Mouse (Mus musculus): ENCODE measurements around the gene 1700022I11Rik. TPM values are rescaled to one million over a fixed set of nuclear protein-coding genes. Genes with fewer than 3 reads are reported as not detected.
"Not testable (repeated sequence)": the region's sequence is repeated elsewhere in the genome, so short reads cannot be mapped to it uniquely, and the experiment has no call there.

Gene 1700022I11Rik
- polyA plus RNA-seq, 1 experiment from 2014 or later = 0.28 TPM

DNA sequence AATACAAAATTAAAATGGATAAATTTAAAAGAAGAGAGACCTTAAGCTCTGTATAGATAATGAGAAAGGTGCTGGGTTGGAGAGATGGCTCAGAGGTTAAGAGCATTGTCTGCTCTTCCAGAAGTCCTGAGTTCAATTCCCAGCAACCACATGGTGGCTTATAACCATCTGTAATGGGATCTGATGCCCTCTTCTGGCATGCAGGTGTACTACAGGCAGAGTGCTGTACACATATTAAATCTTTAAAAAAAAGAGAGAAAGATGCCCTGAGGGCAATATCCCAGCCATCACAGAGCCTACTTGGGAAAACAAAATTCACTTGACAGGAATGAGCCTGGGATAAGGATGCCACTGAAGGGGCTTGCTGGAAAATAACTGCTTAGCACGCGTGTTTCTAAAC lies 5.9 kb upstream of the 1700022I11Rik start:
- Histone ChIP-seq H3K9me3 (ENCODE audit: control insufficient read depth, low read length) (no peaks in the 10 kb centered on the region), H3K4me1 (ENCODE audit: control insufficient read depth, insufficient read depth, low read length) (no peaks in the 10 kb centered on the region), H3K27me3 (replicated peaks; ENCODE audit: control insufficient read depth, insufficient read depth, low read length) (no peaks in the 10 kb centered on the region), H3K36me3 (ENCODE audit: control insufficient read depth, insufficient read depth, low read length) (no peaks in the 10 kb centered on the region), H3K4me2 (ENCODE audit: low read depth, low read length) (no peak overlapping the region), H3K27ac (replicated peaks; ENCODE audit: low read depth, low read length) (no peak overlapping the region), H3K9ac (ENCODE audit: low read depth, low read length) (no peak overlapping the region), H3K4me3 (ENCODE audit: low read depth, low read length) (no peak overlapping the region)
- 90% methylated on average over 2 of the region's 2 CpGs for WGBS
- DNase-seq (ENCODE audit: low spot score) (no peak), ATAC-seq (ENCODE audit: low read depth) (no peak)

DNA sequence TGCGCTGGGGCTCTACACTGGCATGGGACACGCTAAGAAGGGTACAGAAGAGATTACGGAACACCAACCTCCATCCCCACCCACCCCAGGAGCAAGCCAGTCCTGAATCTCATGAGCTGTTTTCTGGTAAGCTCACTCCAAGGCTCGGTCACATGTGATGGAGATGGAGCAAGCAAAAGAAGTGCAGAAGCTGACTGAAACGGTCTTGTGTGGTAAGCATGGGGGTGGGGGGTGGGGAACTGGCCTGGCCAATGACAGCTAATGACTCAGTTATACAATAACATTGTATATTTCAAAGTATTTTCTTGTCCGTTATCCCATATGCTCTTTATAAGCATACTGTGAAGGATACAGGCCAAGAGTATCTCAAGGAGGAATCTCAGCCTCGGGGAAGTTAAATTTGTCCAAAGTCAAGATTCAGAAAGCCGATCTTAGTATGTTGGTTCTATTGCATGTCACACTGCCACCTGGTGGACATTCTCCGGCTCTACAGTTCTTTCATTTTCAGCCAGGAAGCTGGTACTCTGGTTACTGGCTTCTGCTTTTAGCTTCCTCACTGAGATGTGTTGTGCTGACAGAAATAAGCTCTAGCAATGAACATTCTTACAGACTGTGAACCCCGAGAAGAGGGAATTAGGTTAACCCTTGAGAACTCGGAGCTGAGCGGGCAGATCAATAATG lies 4.2 kb upstream of the 1700022I11Rik start:
- Histone ChIP-seq H3K4me2 (ENCODE audit: low read depth, low read length) (peak overlapping the region; percentile 27), H3K4me3 (ENCODE audit: low read depth, low read length) (no peak overlapping the region), H3K27me3 (replicated peaks; ENCODE audit: control insufficient read depth, insufficient read depth, low read length) (no peaks in the 10 kb centered on the region), H3K4me1 (ENCODE audit: control insufficient read depth, insufficient read depth, low read length) (no peaks in the 10 kb centered on the region), H3K27ac (replicated peaks; ENCODE audit: low read depth, low read length) (no peak overlapping the region), H3K9me3 (ENCODE audit: control insufficient read depth, low read length) (no peaks in the 10 kb centered on the region), H3K9ac (ENCODE audit: low read depth, low read length) (no peak overlapping the region), H3K36me3 (ENCODE audit: control insufficient read depth, insufficient read depth, low read length) (no peaks in the 10 kb centered on the region)
- DNase-seq (ENCODE audit: low spot score) (peak; percentile 81), ATAC-seq (ENCODE audit: low read depth) (0 out of 2 replicates have a peak, but pooled peaks have one; percentile 12)
- 18% methylated on average over 12 of the region's 12 CpGs for WGBS

DNA sequence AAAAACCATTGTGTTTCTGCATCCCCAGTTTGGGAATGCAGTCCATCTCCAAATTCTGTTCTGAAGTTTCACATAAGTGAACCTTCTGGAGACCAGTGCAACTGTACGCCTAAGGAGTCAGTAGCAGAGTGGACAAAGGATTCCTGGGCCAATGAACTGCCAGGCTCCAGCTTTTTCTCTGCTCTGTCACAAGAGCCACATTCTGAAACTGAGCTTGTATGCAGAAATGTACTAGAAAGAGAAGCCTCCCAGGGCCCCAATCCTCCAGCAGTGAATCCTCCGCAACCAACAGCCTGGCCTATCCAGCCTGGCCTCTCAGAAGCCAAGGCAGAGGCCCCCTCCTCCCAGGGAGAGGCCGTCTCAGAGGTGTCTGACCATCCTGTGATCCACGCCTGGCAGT lies 3.5 kb downstream of the 1700022I11Rik start:
- Histone ChIP-seq H3K36me3 (ENCODE audit: control insufficient read depth, insufficient read depth, low read length) (peaks cover 11% of the 10 kb centered on the region), H3K27me3 (replicated peaks; ENCODE audit: control insufficient read depth, insufficient read depth, low read length) (no peaks in the 10 kb centered on the region), H3K4me3 (ENCODE audit: low read depth, low read length) (no peak overlapping the region), H3K9ac (ENCODE audit: low read depth, low read length) (no peak overlapping the region), H3K4me1 (ENCODE audit: control insufficient read depth, insufficient read depth, low read length) (no peaks in the 10 kb centered on the region), H3K27ac (replicated peaks; ENCODE audit: low read depth, low read length) (no peak overlapping the region), H3K9me3 (ENCODE audit: control insufficient read depth, low read length) (no peaks in the 10 kb centered on the region), H3K4me2 (ENCODE audit: low read depth, low read length) (no peak overlapping the region)
- no peak for DNase-seq (ENCODE audit: low spot score)
- ATAC-seq (ENCODE audit: low read depth) = no peak
- 78% methylated on average over 4 of the region's 4 CpGs for WGBS

DNA sequence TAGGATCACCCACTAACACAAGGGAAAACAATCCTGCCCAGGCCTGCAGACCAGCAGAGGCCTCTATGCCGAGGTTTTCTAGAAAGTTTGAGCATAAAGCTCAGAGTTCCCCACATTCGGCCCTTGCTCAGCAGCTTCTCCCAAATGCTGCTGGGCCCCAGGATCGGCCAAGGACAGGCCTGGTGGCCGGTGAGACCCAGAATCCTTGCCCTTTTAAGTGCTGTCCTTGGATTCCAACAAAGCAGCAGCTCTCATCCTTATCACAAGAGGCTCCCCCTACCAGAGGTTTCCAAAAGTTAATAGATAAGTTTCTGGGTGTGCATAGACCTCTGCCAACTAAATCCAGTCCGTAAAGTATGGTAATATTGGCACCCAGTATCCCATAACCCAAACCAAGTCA lies 4.5 kb downstream of the 1700022I11Rik start:
- H3K4me1 ChIP-seq (ENCODE audit: control insufficient read depth, insufficient read depth, low read length) = no peaks in the 10 kb centered on the region
- ATAC-seq (ENCODE audit: low read depth) (no peak), DNase-seq (ENCODE audit: low spot score) (no peak)
- no peak overlapping the region for H3K9ac ChIP-seq (ENCODE audit: low read depth, low read length)
- no peaks in the 10 kb centered on the region for H3K9me3 ChIP-seq (ENCODE audit: control insufficient read depth, low read length)
- H3K4me3 ChIP-seq (ENCODE audit: low read depth, low read length) = no peak overlapping the region
- no peak overlapping the region for H3K27ac ChIP-seq (replicated peaks; ENCODE audit: low read depth, low read length)
- peaks cover 20% of the 10 kb centered on the region for H3K36me3 ChIP-seq (ENCODE audit: control insufficient read depth, insufficient read depth, low read length)
- no peak overlapping the region for H3K4me2 ChIP-seq (ENCODE audit: low read depth, low read length)
- 79% methylated on average over 5 of the region's 5 CpGs for WGBS
- H3K27me3 ChIP-seq (replicated peaks; ENCODE audit: control insufficient read depth, insufficient read depth, low read length) = no peaks in the 10 kb centered on the region

DNA sequence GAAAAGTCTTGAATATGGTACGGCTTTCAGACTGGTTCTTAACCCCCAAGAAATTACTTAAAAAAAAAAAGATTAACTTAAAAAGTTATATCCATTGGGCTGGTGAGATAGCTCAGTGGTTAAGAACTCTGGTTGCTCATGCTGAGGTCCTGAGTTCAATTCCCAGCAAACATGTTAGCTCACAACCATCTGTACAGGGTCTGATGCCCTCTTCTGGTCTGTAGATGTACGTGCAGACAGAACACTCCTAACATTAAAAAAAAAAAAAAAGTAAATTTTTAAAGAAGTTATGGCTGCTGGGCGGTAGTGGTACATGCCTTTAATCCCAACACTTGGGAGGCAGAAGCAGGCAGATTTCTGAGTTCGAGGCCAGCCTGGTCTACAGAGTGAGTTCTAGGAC lies 8.7 kb downstream of the 1700022I11Rik start:
- Histone ChIP-seq H3K36me3 (ENCODE audit: control insufficient read depth, insufficient read depth, low read length) (peaks cover 55% of the 10 kb centered on the region), H3K4me1 (ENCODE audit: control insufficient read depth, insufficient read depth, low read length) (no peaks in the 10 kb centered on the region), H3K9ac (ENCODE audit: low read depth, low read length) (no peak overlapping the region), H3K4me3 (ENCODE audit: low read depth, low read length) (no peak overlapping the region), H3K4me2 (ENCODE audit: low read depth, low read length) (no peak overlapping the region), H3K9me3 (ENCODE audit: control insufficient read depth, low read length) (no peaks in the 10 kb centered on the region), H3K27me3 (replicated peaks; ENCODE audit: control insufficient read depth, insufficient read depth, low read length) (no peaks in the 10 kb centered on the region), H3K27ac (replicated peaks; ENCODE audit: low read depth, low read length) (no peak overlapping the region)
- no peak for ATAC-seq (ENCODE audit: low read depth)
- DNase-seq (ENCODE audit: low spot score) = no peak
- 91% methylated on average over 4 of the region's 4 CpGs for WGBS

DNA sequence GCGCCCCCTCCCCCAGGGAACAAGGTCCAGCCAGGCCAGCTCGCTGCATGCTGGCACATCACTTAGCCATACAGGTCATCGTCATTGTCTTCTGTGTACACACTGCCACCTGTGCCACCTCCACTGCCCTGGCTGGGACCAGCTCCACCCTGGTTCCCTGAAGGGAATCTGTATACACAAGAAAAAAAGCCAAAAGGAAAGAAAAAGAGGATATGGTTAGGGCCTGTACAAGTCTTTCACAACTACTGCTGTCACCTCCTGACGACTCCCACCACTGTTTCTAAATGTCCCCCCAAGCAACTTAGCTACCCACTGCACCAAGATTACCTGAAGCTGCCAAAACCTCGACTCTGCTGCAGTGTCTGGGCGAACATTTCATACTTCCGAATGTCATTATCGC lies 11.1 kb downstream of the 1700022I11Rik start:
- H3K4me2 ChIP-seq (ENCODE audit: low read depth, low read length); H3K9ac ChIP-seq (ENCODE audit: low read depth, low read length); H3K27ac ChIP-seq (replicated peaks; ENCODE audit: low read depth, low read length); H3K27me3 ChIP-seq (replicated peaks; ENCODE audit: control insufficient read depth, insufficient read depth, low read length); DNase-seq (ENCODE audit: low spot score); ATAC-seq (ENCODE audit: low read depth); H3K4me1 ChIP-seq (ENCODE audit: control insufficient read depth, insufficient read depth, low read length); H3K9me3 ChIP-seq (ENCODE audit: control insufficient read depth, low read length); H3K4me3 ChIP-seq (ENCODE audit: low read depth, low read length): not testable (repeated sequence)
- peaks cover 78% of the 10 kb centered on the region for H3K36me3 ChIP-seq (ENCODE audit: control insufficient read depth, insufficient read depth, low read length)
- WGBS = 88% methylated on average over 6 of the region's 8 CpGs

DNA sequence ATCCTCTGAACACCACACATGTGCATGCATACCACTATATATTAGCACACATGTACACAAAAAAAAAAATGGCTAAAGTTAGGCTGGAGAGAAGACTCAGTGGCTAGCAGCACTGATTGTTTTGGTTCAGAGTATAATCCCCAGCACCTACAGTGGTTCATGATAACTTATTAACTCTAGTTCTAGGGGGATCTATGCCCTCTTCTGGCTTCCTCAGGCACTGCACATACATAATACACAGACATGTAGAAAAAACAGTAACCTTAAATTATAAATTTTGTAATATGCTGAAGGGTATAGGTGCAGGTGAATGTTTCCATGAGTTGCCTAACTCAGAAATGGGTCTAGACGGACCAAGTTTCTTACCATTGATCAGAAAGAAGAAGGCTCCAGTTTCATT lies 18.9 kb downstream of the 1700022I11Rik start:
- Histone ChIP-seq H3K27me3 (replicated peaks; ENCODE audit: control insufficient read depth, insufficient read depth, low read length) (no peaks in the 10 kb centered on the region), H3K4me2 (ENCODE audit: low read depth, low read length) (no peak overlapping the region), H3K9ac (ENCODE audit: low read depth, low read length) (no peak overlapping the region), H3K4me3 (ENCODE audit: low read depth, low read length) (no peak overlapping the region), H3K4me1 (ENCODE audit: control insufficient read depth, insufficient read depth, low read length) (no peaks in the 10 kb centered on the region), H3K9me3 (ENCODE audit: control insufficient read depth, low read length) (no peaks in the 10 kb centered on the region), H3K36me3 (ENCODE audit: control insufficient read depth, insufficient read depth, low read length) (peaks cover 97% of the 10 kb centered on the region), H3K27ac (replicated peaks; ENCODE audit: low read depth, low read length) (no peak overlapping the region)
- no peak for ATAC-seq (ENCODE audit: low read depth)
- 94% methylated on average over 1 of the region's 1 CpGs for WGBS
- DNase-seq (ENCODE audit: low spot score) = no peak

DNA sequence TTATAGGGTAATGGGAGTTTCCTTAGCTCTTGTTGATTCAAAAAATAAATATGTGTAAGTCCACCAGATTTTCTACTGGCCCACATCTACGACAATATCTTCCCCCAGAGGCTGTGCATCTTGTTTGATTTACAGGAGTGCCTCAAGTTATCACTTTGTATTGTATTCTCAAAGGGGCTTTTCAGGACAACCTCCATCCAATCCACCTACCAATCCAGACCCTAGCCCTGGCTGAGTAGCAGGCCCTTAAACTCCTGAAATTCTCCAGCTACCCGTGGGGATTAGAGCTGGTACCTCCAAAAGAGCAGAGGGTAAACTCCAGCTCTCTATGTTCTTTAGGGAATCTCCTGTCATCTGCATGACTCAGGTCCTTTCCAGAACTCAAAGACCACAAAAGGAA lies 28.6 kb downstream of the 1700022I11Rik start:
- peak overlapping the region; percentile 96; the same call in 1 of the 2 replicates for H3K9ac ChIP-seq (ENCODE audit: low read depth, low read length)
- 57% methylated on average over 2 of the region's 2 CpGs for WGBS

More for the DNA sequence above, 28.6 kb downstream of the 1700022I11Rik start:
- peaks cover 19% of the 10 kb centered on the region for H3K4me1 ChIP-seq (ENCODE audit: control insufficient read depth, insufficient read depth, low read length)
- no peaks in the 10 kb centered on the region for H3K27me3 ChIP-seq (replicated peaks; ENCODE audit: control insufficient read depth, insufficient read depth, low read length)
- no peak for DNase-seq (ENCODE audit: low spot score)
- H3K4me3 ChIP-seq (ENCODE audit: low read depth, low read length) = peak overlapping the region; percentile 94
- H3K27ac ChIP-seq (replicated peaks; ENCODE audit: low read depth, low read length) = no peak overlapping the region
- ATAC-seq (ENCODE audit: low read depth) = no peak
- H3K4me2 ChIP-seq (ENCODE audit: low read depth, low read length) = peak overlapping the region; percentile 94
- no peaks in the 10 kb centered on the region for H3K9me3 ChIP-seq (ENCODE audit: control insufficient read depth, low read length)
- H3K36me3 ChIP-seq (ENCODE audit: control insufficient read depth, insufficient read depth, low read length) = peaks cover 40% of the 10 kb centered on the region
